Mouse (Mus musculus): ENCODE measurements at regions not wholly inside any gene's neighbourhood (a gene's known extent, or its start where the extent isn't known, plus 50 kb on each side); places are given as distances from the start of the nearest gene placed in this dataset.

DNA sequence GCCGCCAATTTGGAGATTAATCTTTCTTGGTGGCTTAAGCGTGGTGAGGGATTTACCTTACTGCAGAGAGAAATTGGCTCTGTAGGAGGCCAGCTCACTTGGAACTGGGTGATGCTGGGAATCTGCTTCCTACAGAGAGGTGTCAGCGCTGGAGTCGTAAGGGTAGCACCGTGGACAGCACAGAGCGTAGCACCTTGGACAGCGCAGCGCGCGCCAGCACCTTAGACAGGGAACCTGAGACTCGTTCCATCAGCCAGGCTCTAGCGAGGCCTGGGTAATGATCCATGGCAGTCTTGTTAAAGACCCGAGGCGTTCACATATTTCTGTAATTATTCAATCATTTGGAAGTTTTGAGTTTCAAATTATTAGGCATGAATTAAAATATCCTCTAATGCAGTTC is 261.9 kb upstream of the Gjb5 start:
- TF ChIP-seq EP300 (IDR thresholded peaks at IDR 0.05; ENCODE audit: low read depth) (no peak), CTCF (IDR thresholded peaks at IDR 0.05; ENCODE audit: low read depth) (no peak)
